Mouse (Mus musculus) MEL (cell line): ENCODE measurements around the gene Hhatl. TPM values are rescaled to one million over a fixed set of nuclear protein-coding genes. Genes with fewer than 3 reads are reported as not detected.

Source experiments
- DNase-seq: peaks from one replicate; pipeline ENCODE4 v3.0.0; 2011; ENCODE audit warnings: low read depth, low spot score
- H3K27ac ChIP-seq: 2 replicates; pipeline ENCODE4 v1.5.1; 2012; ENCODE audit warnings: low read depth, mild to moderate bottlenecking, control low read depth, low read length, moderate library complexity; ENCODE audit not compliant: control insufficient read depth
- H3K27me3 ChIP-seq, 2 experiments: fragments of 150-350 bp in 1 of 2; sonication (generic) in 1 of 2; 2 replicates each; pipeline ENCODE4 v1.6.1; 2012; ENCODE audit warnings: low read length in 2 of 2, mild to moderate bottlenecking in 2 of 2, improper control_type of control experiment in 1 of 2, moderate library complexity in 1 of 2; ENCODE audit not compliant: insufficient read depth in 2 of 2, control insufficient read depth in 1 of 2
- H3K36me3 ChIP-seq, 2 experiments: 2 replicates each; pipeline ENCODE4 v1.6.1; 2012 to 2014; ENCODE audit warnings: low read length in 2 of 2, improper control_type of control experiment in 1 of 2, inconsistent platforms in 1 of 2, mild to moderate bottlenecking in 1 of 2; ENCODE audit not compliant: insufficient read depth in 2 of 2, control insufficient read depth in 1 of 2
- H3K4me1 ChIP-seq, 2 experiments: fragments of 150-350 bp in 1 of 2; sonication (generic) in 1 of 2; 2 replicates each; pipeline ENCODE4 v1.6.1; 2012; ENCODE audit warnings: low read length in 2 of 2, improper control_type of control experiment in 1 of 2, mild to moderate bottlenecking in 1 of 2; ENCODE audit not compliant: insufficient read depth in 2 of 2, control insufficient read depth in 1 of 2
- H3K4me3 ChIP-seq, 2 experiments: fragments of 150-350 bp in 1 of 2; sonication (generic) in 1 of 2; 2 replicates each; pipeline ENCODE4 v1.5.1; 2012; ENCODE audit warnings: low read depth in 2 of 2, low read length in 2 of 2, mild to moderate bottlenecking in 2 of 2, moderate library complexity in 2 of 2, control low read depth in 1 of 2, improper control_type of control experiment in 1 of 2; ENCODE audit not compliant: control insufficient read depth in 1 of 2, insufficient read depth in 1 of 2
- H3K79me2 ChIP-seq: 2 replicates; pipeline ENCODE4 v1.6.1; 2012; ENCODE audit warnings: mild to moderate bottlenecking, low read length, moderate library complexity; ENCODE audit not compliant: control insufficient read depth, poor library complexity, insufficient read depth
- H3K9ac ChIP-seq: 2 replicates; pipeline ENCODE4 v1.6.1; 2012; ENCODE audit warnings: low read depth, mild to moderate bottlenecking, control low read depth, low read length, moderate library complexity; ENCODE audit not compliant: control insufficient read depth, poor library complexity, severe bottlenecking
- H3K9me3 ChIP-seq: fragments of 150-350 bp; sonication (generic); replicated peaks from 2 replicates; pipeline ENCODE4 v1.6.1; 2012; ENCODE audit warnings: mild to moderate bottlenecking, low read length, improper control_type of control experiment, moderate library complexity; ENCODE audit not compliant: insufficient read depth
- CHD1 ChIP-seq: IDR thresholded peaks from 2 replicates; pipeline ENCODE4 v1.6.1; 2012; ENCODE audit warnings: low read depth, mild to moderate bottlenecking, inconsistent platforms, low read length, improper control_type of control experiment
- CHD2 ChIP-seq: IDR thresholded peaks from 2 replicates; pipeline ENCODE4 v1.6.1; 2011; ENCODE audit warnings: low read length, improper control_type of control experiment
- EP300 ChIP-seq, 2 experiments: IDR thresholded peaks; 2 replicates each; pipeline ENCODE4 v1.6.1; 2011; ENCODE audit warnings: improper control_type of control experiment in 2 of 2, low read length in 2 of 2, low read depth in 1 of 2, mild to moderate bottlenecking in 1 of 2
- GATA1 ChIP-seq: IDR thresholded peaks from 2 replicates; pipeline ENCODE4 v1.6.1; 2011; ENCODE audit warnings: low read depth, low read length, improper control_type of control experiment
- MAFK ChIP-seq: IDR thresholded peaks from 2 replicates; pipeline ENCODE4 v1.6.1; 2011; ENCODE audit warnings: low read depth, mild to moderate bottlenecking, low read length, improper control_type of control experiment, borderline replicate concordance
- MAZ ChIP-seq: IDR thresholded peaks from 2 replicates; pipeline ENCODE4 v1.6.1; 2012; ENCODE audit warnings: low read depth, mild to moderate bottlenecking, inconsistent platforms, low read length, improper control_type of control experiment
- MEF2A ChIP-seq: IDR thresholded peaks from 2 replicates; pipeline ENCODE4 v1.6.1; 2014; ENCODE audit warnings: low read depth, mild to moderate bottlenecking, inconsistent platforms, low read length, improper control_type of control experiment; ENCODE audit not compliant: poor library complexity, insufficient replicate concordance, severe bottlenecking; ENCODE audit errors: extremely low read depth
- MYC ChIP-seq: IDR thresholded peaks from 2 replicates; pipeline ENCODE4 v1.6.1; 2011; ENCODE audit warnings: low read depth, mild to moderate bottlenecking, low read length, improper control_type of control experiment, moderate library complexity
- POLR2AphosphoS2 ChIP-seq: IDR thresholded peaks from 2 replicates; pipeline ENCODE4 v1.6.1; 2011; ENCODE audit warnings: low read length, improper control_type of control experiment
- POLR2AphosphoS5 ChIP-seq: IDR thresholded peaks from 2 replicates; pipeline ENCODE4 v1.6.1; 2012; ENCODE audit warnings: low read depth, borderline replicate concordance, mild to moderate bottlenecking, inconsistent platforms, low read length, moderate library complexity, mixed read lengths
- RAD21 ChIP-seq: IDR thresholded peaks from 2 replicates; pipeline ENCODE4 v1.6.1; 2011; ENCODE audit warnings: mild to moderate bottlenecking, low read depth, low read length, improper control_type of control experiment
- RCOR1 ChIP-seq: IDR thresholded peaks from 2 replicates; pipeline ENCODE4 v1.6.1; 2012; ENCODE audit warnings: low read depth, mild to moderate bottlenecking, inconsistent platforms, low read length, improper control_type of control experiment
- SIN3A ChIP-seq: IDR thresholded peaks from 2 replicates; pipeline ENCODE4 v1.6.1; 2012; ENCODE audit warnings: low read length, improper control_type of control experiment, inconsistent platforms
- TAL1 ChIP-seq: IDR thresholded peaks from 2 replicates; pipeline ENCODE4 v1.6.1; 2012; ENCODE audit warnings: mild to moderate bottlenecking, inconsistent platforms, low read length, moderate library complexity, mixed read lengths
- TCF12 ChIP-seq: IDR thresholded peaks from 2 replicates; pipeline ENCODE4 v1.6.1; 2014; ENCODE audit warnings: low read depth, mild to moderate bottlenecking, inconsistent platforms, low read length, improper control_type of control experiment, moderate library complexity
- ZC3H11A ChIP-seq: IDR thresholded peaks from 2 replicates; pipeline ENCODE4 v1.6.1; 2012; ENCODE audit warnings: low read depth, mild to moderate bottlenecking, inconsistent platforms, low read length, improper control_type of control experiment
- polyA plus RNA-seq, 2 experiments: library from polyadenylated mRNA; stranded (reverse) in 1 of 2; unstranded in 1 of 2; fragments of >175 nt in 1 of 2; fragments of >200 nt in 1 of 2; gene quantifications; 2 replicates each; pipeline versions ENCODE4 v1.2.1 to v1.2.4; 2012; ENCODE audit warnings: low replicate concordance in 2 of 2, low read depth in 1 of 2; ENCODE audit not compliant: insufficient read length in 2 of 2, insufficient read depth in 1 of 2, missing spikeins in 1 of 2
- total RNA-seq: library from RNA; depleted of rRNA; stranded (reverse); fragments of 300-350 nt; gene quantifications from 2 replicates; pipeline ENCODE4 v1.2.3, GENCODE M21; 2012

Hhatl gene
- total and polyA plus RNA-seq, 3 experiments, result not detected

- no peaks in the 10 kb centered on the region for H3K4me1 ChIP-seq
- H3K79me2 ChIP-seq, result no peaks in the 10 kb centered on the region
- no peaks in the 10 kb centered on the region for H3K9me3 ChIP-seq
- H3K27me3 ChIP-seq, result no peaks in the 10 kb centered on the region
- no peak within 1 kb of the TSS for H3K27ac ChIP-seq
- no peak within 1 kb of the TSS for H3K4me3 ChIP-seq
- TF ChIP-seq MAZ, result no peak
- no peak for TF ChIP-seq ZC3H11A
- no peak for TF ChIP-seq GATA1
- no peak for TF ChIP-seq POLR2AphosphoS5
- TF ChIP-seq TAL1, result no peak
- no peak for TF ChIP-seq TCF12
- no peak for TF ChIP-seq CHD2
- no peak for TF ChIP-seq MEF2A
- no peak for TF ChIP-seq CHD1
- no peak for TF ChIP-seq SIN3A
- TF ChIP-seq MYC, result no peak
- no peak for TF ChIP-seq MAFK
- no peak for TF ChIP-seq EP300 (IDR thresholded peaks at IDR 0.05; ENCODE audit: low read depth in 1 of 2, low read length in 2 of 2)
- TF ChIP-seq RCOR1, result no peak
- H3K36me3 ChIP-seq, result peaks cover 0 to 10% of the 10 kb centered on the region in 2 experiments; a peak in 2 of 4 replicates
- no peak for DNase-seq
- H3K9ac ChIP-seq, result no peak within 1 kb of the TSS
Measured at GRCm38 (mm10) chr9:121759091-121760081, 32.9 kb downstream of the Hhatl start, which contains the start of gene Zfp651. Gene Zfp651 (plus strand): TSS chr9:121759330.

GRCm38 (mm10) chr9:121757835-121758814 is 34.2 kb downstream of the Hhatl start:
- Histone ChIP-seq H3K4me3 (no peak overlapping the region), H3K27ac (no peak overlapping the region), H3K9me3 (no peaks in the 10 kb centered on the region), H3K36me3 (peaks cover 0 to 13% of the 10 kb centered on the region in 2 experiments; a peak in 2 of 4 replicates), H3K9ac (no peak overlapping the region), H3K79me2 (no peaks in the 10 kb centered on the region), H3K27me3 (no peaks in the 10 kb centered on the region), H3K4me1 (no peaks in the 10 kb centered on the region)
- peak; percentile 70; the same call in 1 of the 2 replicates for TF ChIP-seq POLR2AphosphoS2
- TF ChIP-seq RAD21, result no peak
- peak; percentile 14 for DNase-seq
